Mouse (Mus musculus) thymus, adult 2 months (tissue): Measurements from ENCODE around the gene Tshz2.

Experiments used
- CTCF ChIP-seq: fragments of 200-500 bp; IDR thresholded peaks from 2 replicates; pipeline ENCODE4 v1.5.1; 2012; ENCODE audit warnings: mild to moderate bottlenecking, control low read depth, low read length, moderate library complexity, borderline replicate concordance; ENCODE audit not compliant: control insufficient read depth, poor library complexity, insufficient read depth; ENCODE audit errors: extremely low read depth
- POLR2A ChIP-seq: fragments of 200-500 bp; IDR thresholded peaks from 2 replicates; pipeline ENCODE4 v1.6.1; 2012; ENCODE audit warnings: mild to moderate bottlenecking, low read length, control low read depth, moderate library complexity; ENCODE audit not compliant: control insufficient read depth, poor library complexity, insufficient read depth; ENCODE audit errors: extremely low read depth

DNA sequence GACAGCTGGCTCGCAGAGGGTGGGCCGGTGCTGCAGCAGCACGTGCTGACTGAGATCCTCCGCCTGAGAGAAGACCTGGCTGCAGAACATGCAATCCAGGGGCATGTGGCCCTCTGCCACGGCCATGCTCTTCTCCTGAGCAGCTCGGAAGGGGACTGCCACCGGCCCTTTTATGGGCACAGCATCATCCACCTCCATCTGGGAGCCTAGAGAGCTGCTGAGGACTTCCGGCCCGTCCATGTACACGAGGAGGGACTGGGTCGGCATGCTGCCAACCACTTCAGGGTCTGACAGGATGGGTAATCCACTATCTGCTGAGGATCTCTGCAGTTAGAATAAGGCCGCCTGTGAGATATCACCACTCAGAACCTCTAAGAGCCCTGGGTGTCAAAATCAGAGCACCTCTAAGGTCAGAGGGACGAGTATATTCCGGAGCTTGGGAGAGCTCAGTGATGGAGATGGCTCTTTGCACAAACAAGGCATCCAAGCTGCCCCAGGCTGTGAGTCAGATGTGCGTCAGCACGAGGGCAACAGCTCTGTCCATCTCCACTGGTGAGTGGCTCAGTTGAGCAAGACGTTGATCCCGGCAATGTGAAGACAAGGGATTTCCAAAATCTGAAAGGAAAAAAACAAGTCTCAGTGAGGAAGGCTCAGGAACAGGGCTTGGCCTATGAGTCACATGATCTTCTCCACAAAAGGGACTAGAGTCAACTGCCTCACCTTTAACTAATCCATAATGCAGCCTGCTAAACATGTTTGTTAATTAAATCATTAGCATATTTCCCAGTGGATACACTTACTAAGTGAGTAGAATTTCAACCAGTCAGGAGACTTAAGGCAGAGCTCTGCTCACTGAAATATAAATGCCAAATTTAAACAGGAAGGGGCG, 487.6 kb downstream of the Tshz2 start:
- TF ChIP-seq CTCF (no peak), POLR2A (no peak)
